Mouse (Mus musculus): ENCODE data around the gene Gnpnat1. TPM values are rescaled to one million over a fixed set of nuclear protein-coding genes. Genes with fewer than 3 reads are reported as not detected.

Gene Gnpnat1
- total RNA-seq, 2 experiments from 2014 or later, result 12.3 to 12.7 TPM

Small RNA genes within 50 kb of the gene (microRNA-seq; reads per million reads assigned to microRNA genes)
- gene Gm25353, result 0 reads per million in 2 experiments

Other genes starting within 250 kb of the Gnpnat1 start
- gene Gpr137c, start 185.2 kb downstream of the Gnpnat1 start, total RNA-seq (2021), result 10 to 100 TPM; 29.4 to 30.2 TPM
- 10 to 100 TPM; 70.4 to 76.2 TPM for gene Txndc16, start 184.6 kb downstream of the Gnpnat1 start, total RNA-seq (2021)
- gene Ero1l, start 86.1 kb downstream of the Gnpnat1 start, total RNA-seq (2021), result 10 to 100 TPM; 30.1 to 37.5 TPM
- gene Psmc6, start 75.1 kb downstream of the Gnpnat1 start, total RNA-seq (2021), result 10 to 100 TPM; 94.4 to 96.0 TPM
- 10 to 100 TPM; 14.7 to 16.8 TPM for gene Styx, start 53.8 kb downstream of the Gnpnat1 start, total RNA-seq (2021)
- gene Fermt2, start 125.2 kb upstream of the Gnpnat1 start, total RNA-seq (2021), result 100 to 1,000 TPM; 100 to 114 TPM

Data from left cerebral cortex, postnatal 14 days (tissue).